Mouse (Mus musculus) ZHBTc4 (cell line): Measurements from ENCODE around the gene Apol9a.
A peak's percentile ranks its signal among the peaks of the same experiment; 100 is the strongest.

Source experiments
- DNase-seq: peaks from one replicate; pipeline ENCODE4 v3.0.0-alpha.2; 2011; ENCODE audit warnings: low read depth, low spot score

Gene Apol9a

GRCm38 (mm10) chr15:77377419-77377818 lies 33.5 kb downstream of the Apol9a start:
- DNase-seq: no peak

GRCm38 (mm10) chr15:77376920-77377319 lies 34.0 kb downstream of the Apol9a start:
- DNase-seq: no peak

GRCm38 (mm10) chr15:77370588-77370987 lies 40.3 kb downstream of the Apol9a start:
- DNase-seq: peak; percentile 66

GRCm38 (mm10) chr15:77369981-77370380 lies 41.0 kb downstream of the Apol9a start:
- DNase-seq: no peak

DNA sequence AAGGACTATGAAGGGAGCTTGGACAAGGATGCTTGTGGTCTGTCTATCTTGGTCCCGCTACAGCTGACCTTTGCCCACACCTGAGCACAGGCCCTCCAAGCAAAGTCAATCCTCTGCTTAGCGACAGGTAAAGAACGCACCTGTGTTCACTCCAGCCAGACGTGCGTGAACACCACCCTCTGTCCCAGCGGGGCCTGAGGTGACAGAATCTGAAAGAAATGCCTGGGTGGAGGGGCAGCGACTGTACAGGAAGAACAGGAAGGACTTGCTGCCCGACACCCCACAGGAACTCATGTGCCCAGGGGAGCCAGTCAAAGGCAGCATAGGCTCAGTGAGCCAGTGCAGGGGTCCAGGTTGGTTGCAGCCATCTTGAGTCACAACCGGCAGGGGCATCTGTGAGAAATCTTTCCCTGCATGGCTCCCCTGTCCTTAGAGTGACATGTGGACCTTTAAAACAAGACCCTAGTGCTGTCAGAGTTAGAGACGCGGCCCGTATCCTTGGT lies 42.1 kb downstream of the Apol9a start:
- no peak for DNase-seq

- peak; percentile 96 for DNase-seq
Observed at GRCm38 (mm10) chr15:77368148-77368547, 42.8 kb downstream of the Apol9a start.

DNA sequence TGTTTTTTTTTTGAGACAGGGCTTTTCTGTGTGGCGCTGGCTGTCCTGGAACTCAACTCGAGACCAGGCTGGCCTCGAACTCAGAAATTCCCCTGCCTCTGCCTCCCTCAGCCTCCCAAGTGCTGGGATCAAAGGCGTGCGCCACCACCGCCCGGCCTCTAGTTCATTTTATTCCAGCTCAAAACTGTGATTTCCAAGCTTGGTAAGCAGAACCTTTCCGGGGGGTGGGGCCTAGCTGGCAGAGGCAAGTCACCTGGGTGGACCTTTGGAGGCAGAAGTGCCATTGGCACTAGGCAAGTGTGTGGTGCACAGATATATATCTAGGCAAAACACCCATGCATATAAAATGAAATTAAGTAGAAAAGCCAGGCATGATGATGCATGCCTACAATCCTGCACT lies 43.4 kb downstream of the Apol9a start:
- DNase-seq: peak; percentile 69

DNA sequence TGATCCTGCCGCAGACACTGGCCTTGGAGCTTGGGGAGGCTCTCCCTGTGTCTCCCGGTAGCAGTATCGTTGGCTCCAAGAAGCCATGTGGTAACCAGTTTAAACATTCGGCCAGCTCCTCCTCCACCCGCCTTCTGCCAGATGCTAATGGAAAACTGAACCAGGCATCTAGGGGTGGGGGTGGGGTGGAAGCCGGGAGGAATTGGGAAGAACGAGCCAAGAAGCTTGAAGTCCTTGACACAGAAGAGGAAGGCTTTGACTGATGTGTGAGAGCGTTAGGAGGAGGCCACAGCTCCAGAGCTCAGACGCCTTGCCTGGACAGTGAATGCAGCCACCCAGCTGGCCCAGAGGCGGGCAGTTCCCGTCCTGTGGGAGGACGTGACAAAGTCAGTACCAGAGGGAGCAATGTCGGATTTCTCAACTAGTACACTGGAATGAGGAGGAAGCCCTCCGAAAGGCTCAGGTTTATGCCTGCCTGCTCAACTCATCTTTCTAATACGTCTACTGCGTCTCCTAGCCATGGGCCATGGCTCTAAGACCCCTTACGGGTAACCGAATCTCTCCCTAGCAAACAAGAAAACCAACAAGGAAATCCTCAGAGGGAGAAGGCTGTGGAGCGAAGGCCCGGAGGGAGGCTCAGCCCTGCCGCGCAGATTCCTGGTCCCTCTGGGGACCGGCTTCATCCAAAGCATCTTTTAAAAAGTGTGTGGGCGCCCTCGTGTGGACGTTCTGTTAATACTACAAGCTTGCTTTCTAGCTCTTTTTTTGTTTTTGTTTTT lies 44.0 kb downstream of the Apol9a start:
- DNase-seq: peak; percentile 93

DNA sequence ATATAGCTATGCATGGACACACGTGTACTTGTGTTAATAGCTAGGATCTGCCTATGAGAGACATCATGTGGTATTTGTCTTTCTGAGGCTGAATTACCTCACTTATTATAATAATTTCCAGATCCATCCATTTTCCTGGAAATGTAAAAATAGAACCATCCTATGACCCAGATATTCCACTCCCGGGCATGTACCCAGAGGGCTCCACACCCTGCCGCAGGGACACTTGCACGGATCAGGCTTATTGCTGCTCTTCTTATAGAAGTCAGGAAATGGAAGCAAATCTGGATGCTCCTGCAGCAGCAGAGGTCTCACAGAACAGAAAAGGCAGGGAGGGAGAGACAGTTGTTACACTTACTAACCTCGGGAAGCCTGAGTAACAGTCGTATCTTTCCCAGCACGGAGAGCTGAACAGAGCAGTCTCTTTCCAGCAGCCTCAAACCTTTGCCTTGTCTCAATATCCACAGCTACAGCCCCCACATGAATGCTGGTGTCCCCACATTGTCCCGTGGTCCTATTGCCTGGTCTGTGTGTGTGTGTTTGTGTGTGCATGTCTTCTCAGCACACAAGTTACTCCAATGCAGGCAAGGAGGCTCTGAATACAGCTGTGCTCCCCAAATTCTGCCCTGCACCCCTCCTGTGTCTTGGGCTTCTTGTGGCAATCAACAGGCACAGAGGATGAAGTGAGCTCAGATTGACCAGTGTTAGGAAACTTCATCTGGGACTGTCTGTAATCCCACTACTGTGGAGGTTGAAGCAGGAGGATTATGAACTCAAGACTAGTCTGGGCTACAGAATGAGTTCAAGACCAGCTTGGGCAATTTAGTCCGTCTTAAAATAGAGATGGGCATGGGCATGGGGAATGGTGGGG lies 45.0 kb downstream of the Apol9a start:
- DNase-seq: no peak

DNA sequence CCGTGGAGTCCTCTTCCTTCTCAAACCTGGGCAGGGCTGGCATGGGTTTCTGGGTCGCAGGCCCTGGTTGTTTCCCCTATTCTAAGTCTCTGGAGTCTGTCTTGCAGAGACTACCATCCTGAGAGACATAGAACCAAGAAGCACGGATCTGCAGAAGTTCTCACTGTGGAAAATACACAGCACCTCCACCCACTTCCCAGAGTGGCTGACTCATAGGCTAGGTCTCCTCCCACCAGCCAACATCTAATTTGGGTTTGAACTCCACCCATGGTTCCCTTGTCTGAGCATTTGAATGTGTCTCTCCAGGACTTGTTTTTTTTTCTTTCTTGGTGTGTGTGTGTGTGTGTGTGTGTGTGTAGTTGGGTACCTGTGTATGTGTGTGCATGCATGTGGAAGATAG lies 46.9 kb downstream of the Apol9a start:
- peak; percentile 51 for DNase-seq

DNA sequence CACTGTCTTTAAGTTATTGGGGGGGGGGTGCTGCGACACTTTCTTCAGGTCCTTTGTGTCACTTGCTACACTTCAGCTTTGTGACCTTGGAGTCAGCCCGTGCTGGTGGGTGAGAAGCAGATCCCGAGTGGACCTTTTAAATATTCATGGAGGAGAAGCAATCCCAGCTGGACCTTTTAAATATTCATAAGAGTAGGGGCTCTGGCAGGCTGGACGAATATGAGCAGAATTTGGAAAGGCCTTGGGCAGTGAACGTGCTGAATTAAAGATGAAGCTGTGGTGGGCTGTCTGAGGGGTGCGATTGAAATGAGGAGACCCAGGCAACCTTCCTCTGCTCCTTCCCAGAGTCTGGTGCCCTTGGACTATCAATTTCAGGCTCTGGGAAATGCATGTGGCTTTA lies 47.4 kb downstream of the Apol9a start:
- no peak for DNase-seq

- DNase-seq: no peak
Observed at GRCm38 (mm10) chr15:77362952-77363351, 48.0 kb downstream of the Apol9a start.

- DNase-seq: no peak
Observed at GRCm38 (mm10) chr15:77359905-77360304, 51.0 kb downstream of the Apol9a start.

DNA sequence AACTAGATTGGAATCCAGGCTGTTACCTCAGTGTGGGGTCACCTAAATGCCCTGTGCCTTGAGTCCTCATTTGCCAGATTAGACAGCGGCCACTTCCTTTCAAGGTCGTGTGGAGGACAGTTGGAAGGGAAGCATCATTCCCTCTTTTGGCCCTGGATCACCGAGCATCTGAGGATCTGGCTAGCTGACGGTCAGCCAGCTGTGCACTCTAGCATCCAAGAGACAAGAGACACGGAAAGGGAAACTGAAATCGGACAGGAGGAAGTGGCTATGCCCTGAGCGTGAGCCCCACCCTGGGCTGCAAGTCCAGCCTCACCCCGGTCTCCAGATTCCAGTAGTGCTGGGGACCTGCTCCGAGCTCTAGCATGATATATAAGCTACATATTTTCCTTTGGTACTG lies 51.4 kb downstream of the Apol9a start:
- DNase-seq: no peak

DNA sequence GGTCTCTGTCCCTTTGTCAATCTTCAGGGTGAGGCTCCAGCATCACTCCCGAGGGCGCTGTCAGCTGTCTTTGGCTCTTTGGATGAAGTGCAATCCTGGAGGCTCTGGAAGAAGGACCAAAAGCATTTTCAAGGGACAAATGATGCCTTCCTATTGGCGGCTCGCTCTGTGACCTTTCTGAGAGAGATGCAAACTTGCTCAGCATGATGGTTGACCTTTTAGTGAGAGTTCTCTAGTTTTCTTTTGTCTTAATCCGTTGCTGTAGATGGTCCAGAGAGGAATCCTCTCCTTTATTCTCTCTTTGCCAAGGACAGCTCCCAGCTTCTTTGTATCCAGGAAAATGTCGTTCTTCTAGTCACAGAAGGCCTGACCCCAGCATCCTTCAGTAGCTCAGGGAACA lies 51.9 kb downstream of the Apol9a start:
- DNase-seq: no peak

DNA sequence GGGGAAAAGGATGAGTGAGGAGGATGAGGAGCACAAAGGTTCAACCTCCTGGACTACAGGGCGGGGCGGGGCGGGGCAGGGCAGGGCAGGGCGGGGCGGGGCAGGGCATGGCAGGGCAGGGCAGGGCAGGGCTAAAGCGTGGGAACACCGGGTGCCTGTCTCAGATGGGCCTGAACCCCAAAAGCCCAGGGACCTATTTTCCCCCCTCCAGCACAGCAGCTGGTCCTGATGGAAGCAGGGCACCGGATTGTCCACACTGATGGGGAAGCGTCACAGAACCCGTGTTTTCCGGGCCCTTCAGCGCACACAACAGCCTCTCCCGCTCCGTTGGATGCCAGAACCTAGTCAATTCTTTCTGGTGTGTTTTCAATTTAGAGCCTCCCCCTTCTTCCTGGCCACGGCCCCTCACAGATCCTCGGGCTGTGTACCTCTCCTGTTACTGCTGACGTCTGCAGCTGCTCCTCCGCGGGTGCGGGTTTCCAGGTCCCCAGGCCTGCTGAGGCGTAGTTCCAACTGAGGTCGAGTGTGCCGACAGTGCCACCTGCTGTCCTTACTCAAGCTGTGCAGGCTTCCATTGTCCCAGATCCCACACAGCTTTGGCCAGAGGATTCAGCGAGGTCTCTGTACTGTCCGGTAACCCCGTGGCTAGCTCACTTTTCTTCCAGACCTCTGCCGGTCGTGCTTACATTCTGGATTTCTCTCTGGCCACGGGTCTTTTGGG lies 52.5 kb downstream of the Apol9a start:
- DNase-seq: peak; percentile 97

GRCm38 (mm10) chr15:77356248-77356810 lies 54.6 kb downstream of the Apol9a start:
- DNase-seq: peak; percentile 95

DNA sequence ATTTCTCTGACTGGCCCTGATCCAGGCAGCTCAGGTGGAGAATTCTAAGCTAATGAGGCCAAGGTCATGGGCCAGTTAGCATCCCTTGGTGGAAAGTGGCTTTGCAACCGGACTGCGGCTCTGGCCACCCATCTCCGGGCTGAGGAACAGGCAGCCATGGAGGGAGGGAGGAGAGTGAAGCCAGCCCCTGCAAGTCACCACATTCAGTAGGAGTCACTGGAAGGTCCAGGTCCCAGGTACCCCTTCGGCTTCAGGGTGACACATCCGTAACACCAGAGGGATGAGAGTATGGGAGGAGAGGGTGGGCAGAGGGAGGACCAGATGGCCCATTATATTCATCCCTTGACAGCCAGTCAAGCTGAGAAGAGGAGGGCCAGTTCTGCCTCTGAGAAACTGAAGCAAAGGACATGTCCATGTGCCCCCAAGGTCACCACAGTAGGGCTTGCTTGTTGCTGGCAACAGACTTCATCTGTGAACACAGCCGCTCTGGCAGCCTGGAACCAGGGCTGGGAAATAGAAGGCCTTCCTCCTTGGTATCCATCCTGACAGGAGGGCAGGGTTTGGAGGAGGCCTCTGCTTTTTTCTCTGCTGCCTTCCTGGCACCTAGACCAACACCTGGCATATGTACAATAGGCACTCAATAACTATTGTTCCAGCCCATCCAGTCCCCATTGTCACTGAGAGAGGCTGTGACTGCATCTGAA lies 55.9 kb downstream of the Apol9a start:
- peak; percentile 95 for DNase-seq

GRCm38 (mm10) chr15:77354496-77354847 lies 56.5 kb downstream of the Apol9a start:
- peak; percentile 61 for DNase-seq
